Mouse (Mus musculus) heart, embryonic 13.5 days (tissue): Measurements from ENCODE around the gene Haus8. TPM values are rescaled to one million over a fixed set of nuclear protein-coding genes. Genes with fewer than 3 reads are reported as not detected.
"Not testable (repeated sequence)": the region's sequence is repeated elsewhere in the genome, so short reads cannot be mapped to it uniquely, and the experiment has no call there.

ENCODE experiments used
- ATAC-seq: fragments of 200-750 bp; cut with Nextera tagmentation; 2 replicates; pipeline ENCODE4 v1.8.0; 2017; ENCODE audit warnings: moderate TSS enrichment; ENCODE audit not compliant: insufficient number of reproducible peaks, low FRiP score, low TSS enrichment; ENCODE audit errors: extremely low read depth
- H3K27ac ChIP-seq: fragments of 300-500 bp; sonication (generic); replicated peaks from 2 replicates; pipeline ENCODE4 v1.5.1; 2015; ENCODE audit warnings: moderate library complexity, mild to moderate bottlenecking, inconsistent platforms
- H3K27me3 ChIP-seq: fragments of 300-500 bp; sonication (generic); replicated peaks from 2 replicates; pipeline ENCODE4 v1.6.1; 2015; ENCODE audit warnings: mild to moderate bottlenecking, inconsistent platforms
- H3K36me3 ChIP-seq: fragments of 300-500 bp; sonication (generic); 2 replicates; pipeline ENCODE4 v1.6.1; 2015; ENCODE audit warnings: mild to moderate bottlenecking, inconsistent platforms
- H3K4me1 ChIP-seq: fragments of 300-500 bp; sonication (generic); 2 replicates; pipeline ENCODE4 v1.6.1; 2015; ENCODE audit warnings: inconsistent platforms
- H3K4me2 ChIP-seq: fragments of 300-500 bp; sonication (generic); 2 replicates; pipeline ENCODE4 v1.6.1; 2015; ENCODE audit warnings: inconsistent platforms, mild to moderate bottlenecking, moderate library complexity
- H3K4me3 ChIP-seq: fragments of 300-500 bp; sonication (generic); 2 replicates; pipeline ENCODE4 v1.5.1; 2015; ENCODE audit warnings: moderate library complexity, mild to moderate bottlenecking, inconsistent platforms
- H3K9ac ChIP-seq: fragments of 300-500 bp; sonication (generic); 2 replicates; pipeline ENCODE4 v1.6.1; 2015; ENCODE audit warnings: inconsistent platforms, mild to moderate bottlenecking, moderate library complexity
- H3K9me3 ChIP-seq: fragments of 300-500 bp; sonication (generic); 2 replicates; pipeline ENCODE4 v1.6.1; 2016; ENCODE audit warnings: inconsistent platforms
- WGBS: fragments of 180-500 bp; shearing (Covaris S2); methylation state at CpG from one replicate; pipeline ENCODE4 v1.1.7; 2015; ENCODE audit warnings: mixed read lengths; 5-methylcytosine and 5-hydroxymethylcytosine counted together
- polyA plus RNA-seq: library from polyadenylated mRNA; unstranded; fragments of >200 nt; fragmentation: Nextera tagmentation; extraction: Ambion mirVana; gene quantifications from 2 replicates; pipeline ENCODE4 v1.2.1, GENCODE M21; 2015

Haus8 gene
- polyA plus RNA-seq, 1 experiment from 2014 or later, result 126 TPM

- not testable (repeated sequence) for ATAC-seq, H3K4me2 ChIP-seq, H3K9ac ChIP-seq, H3K27ac ChIP-seq, H3K27me3 ChIP-seq, H3K9me3 ChIP-seq, H3K4me3 ChIP-seq
- H3K4me1 ChIP-seq, result peaks cover 65% of the 10 kb centered on the region
- WGBS, result 71% methylated on average over 2 of the region's 2 CpGs
- peaks cover 33% of the 10 kb centered on the region for H3K36me3 ChIP-seq
Measured at GRCm38 (mm10) chr8:71286223-71286622, 13.5 kb upstream of the Haus8 start.

GRCm38 (mm10) chr8:71282621-71283020 is 9.9 kb upstream of the Haus8 start:
- 39% methylated on average over 5 of the region's 5 CpGs for WGBS
- Histone ChIP-seq H3K27me3 (no peaks in the 10 kb centered on the region), H3K36me3 (peaks cover 5% of the 10 kb centered on the region; the same call in 1 of the 2 replicates), H3K27ac (peak overlapping the region; percentile 94), H3K4me2 (peak overlapping the region; percentile 53), H3K4me3 (no peak overlapping the region), H3K9ac (peak overlapping the region; percentile 64), H3K4me1 (peaks cover 54% of the 10 kb centered on the region), H3K9me3 (no peaks in the 10 kb centered on the region)
- ATAC-seq, result 0 out of 2 replicates have a peak, but pooled peaks have one; percentile 20

- WGBS, result 48% methylated on average over 1 of the region's 1 CpGs
- ATAC-seq, H3K4me3 ChIP-seq, H3K9me3 ChIP-seq, H3K27me3 ChIP-seq, H3K4me2 ChIP-seq, H3K36me3 ChIP-seq: not testable (repeated sequence)
- Histone ChIP-seq H3K27ac (peak overlapping the region; percentile 94), H3K9ac (0 out of 2 replicates have a peak overlapping the region, but pooled peaks have one; percentile 16), H3K4me1 (peaks cover 54% of the 10 kb centered on the region)
Measured at GRCm38 (mm10) chr8:71281731-71282130, 9.0 kb upstream of the Haus8 start.

GRCm38 (mm10) chr8:71279409-71279808 is 6.7 kb upstream of the Haus8 start:
- H3K4me1 ChIP-seq, result peaks cover 65% of the 10 kb centered on the region
- H3K4me3 ChIP-seq, H3K9ac ChIP-seq, H3K27me3 ChIP-seq, ATAC-seq, H3K4me2 ChIP-seq, H3K9me3 ChIP-seq: not testable (repeated sequence)
- H3K27ac ChIP-seq, result 0 out of 2 replicates have a peak overlapping the region, but pooled peaks have one; percentile 24
- WGBS, result 84% methylated on average over 1 of the region's 1 CpGs
- peaks cover 28% of the 10 kb centered on the region for H3K36me3 ChIP-seq

GRCm38 (mm10) chr8:71276166-71276565 is 3.4 kb upstream of the Haus8 start:
- H3K9me3 ChIP-seq, result no peaks in the 10 kb centered on the region
- H3K27ac ChIP-seq, result no peak overlapping the region
- WGBS, result 84% methylated on average over 3 of the region's 3 CpGs
- no peak overlapping the region for H3K4me3 ChIP-seq
- H3K36me3 ChIP-seq, result peaks cover 32% of the 10 kb centered on the region
- no peak for ATAC-seq
- H3K4me1 ChIP-seq, result peaks cover 51% of the 10 kb centered on the region
- no peak overlapping the region for H3K4me2 ChIP-seq
- 0 out of 2 replicates have a peak overlapping the region, but pooled peaks have one; percentile 19 for H3K9ac ChIP-seq
- no peaks in the 10 kb centered on the region for H3K27me3 ChIP-seq

GRCm38 (mm10) chr8:71274478-71274877 is 1.7 kb upstream of the Haus8 start:
- H3K36me3 ChIP-seq, result peaks cover 42% of the 10 kb centered on the region
- peak overlapping the region; percentile 87; the same call in 1 of the 2 replicates for H3K4me2 ChIP-seq
- 0 out of 2 replicates have a peak overlapping the region, but pooled peaks have one; percentile 88 for H3K4me3 ChIP-seq
- no peak overlapping the region for H3K27ac ChIP-seq
- no peaks in the 10 kb centered on the region for H3K9me3 ChIP-seq
- ATAC-seq, result no peak
- H3K27me3 ChIP-seq, result no peaks in the 10 kb centered on the region
- H3K9ac ChIP-seq, result 0 out of 2 replicates have a peak overlapping the region, but pooled peaks have one; percentile 11
- H3K4me1 ChIP-seq, result peaks cover 51% of the 10 kb centered on the region

- Histone ChIP-seq H3K27ac (peak overlapping the region; percentile 91), H3K9me3 (no peaks in the 10 kb centered on the region), H3K4me1 (peaks cover 59% of the 10 kb centered on the region), H3K4me3 (peak overlapping the region; percentile 88), H3K27me3 (no peaks in the 10 kb centered on the region), H3K4me2 (peak overlapping the region; percentile 87), H3K9ac (peak overlapping the region; percentile 90), H3K36me3 (peaks cover 42% of the 10 kb centered on the region)
- under 1% methylated on average over 14 of the region's 14 CpGs for WGBS
- ATAC-seq, result no peak
Measured at GRCm38 (mm10) chr8:71273151-71273510, 397 bp upstream of the Haus8 start.

- Histone ChIP-seq H3K9me3 (no peaks in the 10 kb centered on the region), H3K27ac (peak overlapping the region; percentile 89), H3K4me1 (peaks cover 58% of the 10 kb centered on the region), H3K4me3 (peak overlapping the region; percentile 88), H3K4me2 (peak overlapping the region; percentile 71), H3K27me3 (no peaks in the 10 kb centered on the region), H3K9ac (peak overlapping the region; percentile 90), H3K36me3 (peaks cover 45% of the 10 kb centered on the region)
- ATAC-seq, result no peak
- WGBS, result 11% methylated on average over 5 of the region's 5 CpGs
Measured at GRCm38 (mm10) chr8:71271630-71272029, 1.1 kb downstream of the Haus8 start.

GRCm38 (mm10) chr8:71268286-71268685 is 4.4 kb downstream of the Haus8 start:
- WGBS, result 88% methylated on average over 6 of the region's 6 CpGs
- H3K9me3 ChIP-seq, H3K4me2 ChIP-seq, H3K4me3 ChIP-seq, H3K9ac ChIP-seq, ATAC-seq, H3K27me3 ChIP-seq, H3K27ac ChIP-seq: not testable (repeated sequence)
- Histone ChIP-seq H3K4me1 (peaks cover 26% of the 10 kb centered on the region), H3K36me3 (peaks cover 43% of the 10 kb centered on the region)

- H3K9ac ChIP-seq, result no peak overlapping the region
- no peak for ATAC-seq
- no peaks in the 10 kb centered on the region for H3K9me3 ChIP-seq
- H3K4me3 ChIP-seq, result no peak overlapping the region
- H3K27me3 ChIP-seq, result no peaks in the 10 kb centered on the region
- peaks cover 25% of the 10 kb centered on the region for H3K4me1 ChIP-seq
- H3K36me3 ChIP-seq, result peaks cover 49% of the 10 kb centered on the region
- no peak overlapping the region for H3K27ac ChIP-seq
- H3K4me2 ChIP-seq, result no peak overlapping the region
- WGBS, result 81% methylated on average over 2 of the region's 2 CpGs
Measured at GRCm38 (mm10) chr8:71267690-71268089, 5.0 kb downstream of the Haus8 start.

GRCm38 (mm10) chr8:71261234-71261633 is 11.5 kb downstream of the Haus8 start:
- no peaks in the 10 kb centered on the region for H3K9me3 ChIP-seq
- ATAC-seq, result no peak
- no peak overlapping the region for H3K4me3 ChIP-seq
- H3K4me1 ChIP-seq, result no peaks in the 10 kb centered on the region
- H3K4me2 ChIP-seq, result no peak overlapping the region
- no peaks in the 10 kb centered on the region for H3K27me3 ChIP-seq
- no peak overlapping the region for H3K9ac ChIP-seq
- H3K36me3 ChIP-seq, result peaks cover 62% of the 10 kb centered on the region
- H3K27ac ChIP-seq, result no peak overlapping the region

- H3K27ac ChIP-seq, result no peak overlapping the region
- no peaks in the 10 kb centered on the region for H3K4me1 ChIP-seq
- H3K4me2 ChIP-seq, result no peak overlapping the region
- no peaks in the 10 kb centered on the region for H3K9me3 ChIP-seq
- ATAC-seq, result no peak
- no peak overlapping the region for H3K4me3 ChIP-seq
- H3K9ac ChIP-seq, result no peak overlapping the region
- WGBS, result 88% methylated on average over 3 of the region's 3 CpGs
- no peaks in the 10 kb centered on the region for H3K27me3 ChIP-seq
- H3K36me3 ChIP-seq, result peaks cover 69% of the 10 kb centered on the region
Measured at GRCm38 (mm10) chr8:71256545-71257232, 16.0 kb downstream of the Haus8 start.
